Mouse (Mus musculus) stomach, embryonic 15.5 days (tissue): ENCODE measurements at regions not wholly inside any gene's neighbourhood (a gene's known extent, or its start where the extent isn't known, plus 50 kb on each side); places are given as distances from the start of the nearest gene placed in this dataset.

ENCODE experiments used
- ATAC-seq: fragments of 200-750 bp; cut with Nextera tagmentation; 2 replicates; pipeline ENCODE4 v1.8.0; 2017; ENCODE audit warnings: low read depth, moderate number of reproducible peaks, moderate TSS enrichment; ENCODE audit not compliant: insufficient read depth, low FRiP score
- H3K27ac ChIP-seq: fragments of 300-500 bp; sonication (generic); 2 replicates; pipeline ENCODE4 v1.5.1; 2015; ENCODE audit warnings: mild to moderate bottlenecking, inconsistent platforms
- H3K27me3 ChIP-seq: fragments of 300-500 bp; sonication (generic); replicated peaks from 2 replicates; pipeline ENCODE4 v1.6.1; 2015; ENCODE audit warnings: inconsistent platforms
- H3K36me3 ChIP-seq: fragments of 300-500 bp; sonication (generic); 2 replicates; pipeline ENCODE4 v1.6.1; 2015; ENCODE audit warnings: inconsistent platforms
- H3K4me1 ChIP-seq: fragments of 300-500 bp; sonication (generic); 2 replicates; pipeline ENCODE4 v1.6.1; 2015; ENCODE audit warnings: inconsistent platforms
- H3K4me2 ChIP-seq: fragments of 300-500 bp; sonication (generic); 2 replicates; pipeline ENCODE4 v1.6.1; 2015; ENCODE audit warnings: mild to moderate bottlenecking, inconsistent platforms
- H3K4me3 ChIP-seq: fragments of 300-500 bp; sonication (generic); replicated peaks from 2 replicates; pipeline ENCODE4 v1.5.1; 2015; ENCODE audit warnings: inconsistent platforms
- H3K9ac ChIP-seq: fragments of 300-500 bp; sonication (generic); 2 replicates; pipeline ENCODE4 v1.6.1; 2015; ENCODE audit warnings: inconsistent platforms
- H3K9me3 ChIP-seq: fragments of 300-500 bp; sonication (generic); 2 replicates; pipeline ENCODE4 v1.6.1; 2016; ENCODE audit warnings: inconsistent platforms
- WGBS: fragments of 180-500 bp; shearing (Covaris S2); methylation state at CpG from one replicate; pipeline ENCODE4 v1.1.7; 2015; 5-methylcytosine and 5-hydroxymethylcytosine counted together

DNA sequence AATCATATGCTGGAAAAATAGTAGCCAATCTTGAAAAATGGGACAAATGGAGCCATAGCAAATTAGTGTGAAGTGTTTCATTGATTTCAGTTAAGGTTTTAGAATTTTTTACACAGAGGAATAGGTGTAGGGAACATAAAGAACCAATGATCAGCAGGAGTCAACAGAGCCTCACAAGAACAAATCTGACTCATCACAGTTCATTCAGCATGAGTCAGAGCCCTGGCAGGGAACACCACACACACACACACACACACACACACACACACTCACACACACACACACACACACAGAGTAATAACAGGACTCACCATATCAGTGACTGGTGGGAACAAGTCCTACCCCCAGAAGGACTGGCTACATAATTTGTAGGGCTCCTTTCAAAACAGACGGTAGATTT, 259.7 kb upstream of the Erbb4 start:
- Histone ChIP-seq H3K9me3 (no peaks in the 10 kb centered on the region), H3K4me2 (no peak overlapping the region), H3K36me3 (no peaks in the 10 kb centered on the region), H3K9ac (no peak overlapping the region), H3K27ac (no peak overlapping the region), H3K4me3 (no peak overlapping the region), H3K27me3 (no peaks in the 10 kb centered on the region), H3K4me1 (no peaks in the 10 kb centered on the region)
- 71% methylated on average over 1 of the region's 1 CpGs for whole genome bisulfite sequencing
- ATAC-seq = no peak

DNA sequence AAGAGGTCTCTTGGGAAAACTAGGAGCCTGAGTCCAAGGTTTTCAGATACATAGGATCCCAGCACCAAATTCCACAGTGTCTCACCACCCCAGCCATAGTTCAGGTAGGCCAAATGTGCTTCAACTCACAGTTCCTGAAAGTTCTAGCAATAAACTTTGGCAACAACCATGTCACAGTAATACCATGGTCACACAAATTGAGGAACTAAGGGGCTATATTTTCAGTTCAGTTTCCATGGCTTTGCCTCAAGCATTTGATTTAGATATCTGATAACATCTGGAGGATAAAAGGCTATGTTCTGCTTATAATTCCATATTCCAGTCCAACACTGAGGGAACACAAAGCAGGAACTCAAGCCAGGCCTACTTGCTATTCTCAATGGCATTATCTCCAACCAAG, 256.2 kb upstream of the Erbb4 start:
- no peaks in the 10 kb centered on the region for H3K36me3 ChIP-seq
- H3K9me3 ChIP-seq = no peaks in the 10 kb centered on the region
- no peak overlapping the region for H3K4me2 ChIP-seq
- no peaks in the 10 kb centered on the region for H3K4me1 ChIP-seq
- H3K4me3 ChIP-seq = no peak overlapping the region
- no peaks in the 10 kb centered on the region for H3K27me3 ChIP-seq
- ATAC-seq = no peak
- H3K27ac ChIP-seq = no peak overlapping the region
- H3K9ac ChIP-seq = no peak overlapping the region

DNA sequence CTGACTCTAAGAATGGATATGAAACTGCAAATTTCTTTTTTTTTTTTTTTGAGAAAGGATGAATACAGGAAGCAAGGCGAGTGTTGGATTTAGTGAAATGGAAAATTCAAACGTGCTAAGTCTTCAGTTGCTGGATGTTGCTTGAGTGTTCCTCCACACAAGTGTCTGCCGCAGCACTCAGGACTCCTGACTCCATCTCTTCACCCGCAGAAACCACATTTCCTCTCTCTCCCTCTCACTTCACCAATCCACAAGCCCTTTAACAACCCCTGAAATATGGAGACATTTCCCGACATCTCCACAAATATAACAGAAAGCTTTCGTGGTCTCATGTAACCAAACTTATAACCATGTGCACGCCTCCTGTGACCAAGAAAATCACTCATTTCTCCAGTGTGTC, 249.7 kb upstream of the Erbb4 start:
- no peaks in the 10 kb centered on the region for H3K27me3 ChIP-seq
- H3K4me3 ChIP-seq = no peak overlapping the region
- H3K4me1 ChIP-seq = no peaks in the 10 kb centered on the region
- 76% methylated on average over 7 of the region's 7 CpGs for WGBS
- H3K27ac ChIP-seq = no peak overlapping the region
- H3K36me3 ChIP-seq = no peaks in the 10 kb centered on the region
- no peak overlapping the region for H3K9ac ChIP-seq
- H3K9me3 ChIP-seq = no peaks in the 10 kb centered on the region
- ATAC-seq = no peak
- no peak overlapping the region for H3K4me2 ChIP-seq

DNA sequence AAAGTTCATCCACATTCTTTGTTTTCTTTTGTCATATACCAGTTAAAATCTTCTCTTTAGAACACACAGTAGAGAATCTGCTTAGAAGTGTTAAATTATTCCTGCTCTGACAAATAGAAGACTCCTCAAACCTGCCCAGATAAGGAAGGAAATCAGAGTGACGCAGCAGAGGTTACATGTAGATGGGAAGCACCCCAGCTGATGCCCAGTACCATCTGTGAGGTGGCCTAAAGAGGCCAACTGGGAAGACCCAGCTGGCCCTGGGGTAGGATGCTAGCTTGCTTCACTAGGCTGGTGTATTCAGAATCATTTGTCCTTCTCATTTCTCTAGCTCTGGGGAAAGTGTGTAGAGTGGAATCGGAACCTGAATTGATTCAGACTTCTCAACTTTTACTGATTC, 242.6 kb upstream of the Erbb4 start:
- WGBS = 84% methylated on average over 2 of the region's 2 CpGs
- H3K4me3 ChIP-seq = no peak overlapping the region
- no peak overlapping the region for H3K27ac ChIP-seq
- H3K36me3 ChIP-seq = no peaks in the 10 kb centered on the region
- H3K9ac ChIP-seq = no peak overlapping the region
- no peak overlapping the region for H3K4me2 ChIP-seq
- H3K27me3 ChIP-seq = no peaks in the 10 kb centered on the region
- no peaks in the 10 kb centered on the region for H3K4me1 ChIP-seq
- H3K9me3 ChIP-seq = no peaks in the 10 kb centered on the region
- no peak for ATAC-seq

DNA sequence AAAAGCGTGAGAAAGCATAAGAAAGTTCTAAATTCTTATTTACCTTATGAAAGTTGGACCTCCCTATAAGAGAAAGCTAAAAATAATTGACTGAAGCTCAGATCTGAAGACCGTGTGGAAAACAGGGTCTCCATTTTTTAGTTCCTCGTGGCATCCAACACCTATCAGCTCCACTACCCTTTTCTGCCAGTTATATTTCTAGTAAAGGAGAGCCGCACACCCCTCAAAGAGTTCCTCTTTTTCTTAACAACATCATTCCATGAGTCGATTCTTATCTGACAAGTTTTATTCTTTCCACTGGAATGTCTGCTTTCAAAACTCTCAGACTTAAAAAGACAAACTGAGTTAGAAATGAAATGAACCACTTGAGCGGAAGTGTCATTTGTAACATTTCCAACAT, 242.0 kb upstream of the Erbb4 start:
- no peak overlapping the region for H3K27ac ChIP-seq
- H3K9ac ChIP-seq = no peak overlapping the region
- H3K9me3 ChIP-seq = no peaks in the 10 kb centered on the region
- H3K27me3 ChIP-seq = no peaks in the 10 kb centered on the region
- no peaks in the 10 kb centered on the region for H3K36me3 ChIP-seq
- no peaks in the 10 kb centered on the region for H3K4me1 ChIP-seq
- no peak overlapping the region for H3K4me3 ChIP-seq
- no peak overlapping the region for H3K4me2 ChIP-seq
- 81% methylated on average over 6 of the region's 6 CpGs for WGBS
- no peak for ATAC-seq

DNA sequence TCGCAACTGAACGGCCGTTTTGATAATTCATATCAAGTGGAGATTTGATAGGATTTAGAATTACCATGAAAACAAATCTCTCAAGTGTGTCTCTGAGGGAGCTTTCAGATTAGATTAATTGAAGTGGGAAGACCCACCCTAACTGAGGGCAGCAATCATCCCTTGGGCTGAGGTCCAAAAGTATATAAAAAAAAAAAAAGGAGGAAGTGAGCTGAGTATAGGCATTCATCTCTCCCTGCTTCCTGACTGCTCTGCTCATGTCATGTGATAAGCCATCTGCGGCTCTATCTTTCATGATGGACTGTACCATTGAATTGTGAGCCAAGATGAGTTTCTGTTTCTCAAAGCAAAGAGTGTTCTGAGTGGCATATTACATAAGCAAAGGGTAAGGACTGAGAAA, 234.2 kb upstream of the Erbb4 start:
- ATAC-seq = no peak
- WGBS = 74% methylated on average over 4 of the region's 4 CpGs
- H3K4me1 ChIP-seq = no peaks in the 10 kb centered on the region
- no peaks in the 10 kb centered on the region for H3K36me3 ChIP-seq
- H3K27ac ChIP-seq = no peak overlapping the region
- no peak overlapping the region for H3K4me2 ChIP-seq
- no peak overlapping the region for H3K4me3 ChIP-seq
- no peaks in the 10 kb centered on the region for H3K9me3 ChIP-seq
- no peak overlapping the region for H3K9ac ChIP-seq
- H3K27me3 ChIP-seq = no peaks in the 10 kb centered on the region

DNA sequence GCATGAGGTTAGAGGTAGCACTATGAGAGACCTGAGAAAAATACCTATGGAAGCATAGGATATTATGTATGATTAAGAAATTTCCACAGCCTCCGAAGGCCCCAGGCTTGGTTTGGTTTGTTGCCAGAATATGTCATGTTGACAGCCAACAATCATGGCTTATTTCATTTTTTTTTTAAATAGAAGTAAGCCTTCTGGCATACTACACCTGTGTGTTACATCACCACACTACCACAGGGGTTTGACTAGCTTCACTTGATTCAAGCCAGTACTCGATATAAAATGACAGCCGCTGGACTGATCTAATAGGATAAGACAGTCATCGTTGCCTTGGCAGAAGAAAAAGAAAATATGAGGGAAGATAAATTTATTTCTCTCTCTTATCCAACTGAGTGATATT, 232.6 kb upstream of the Erbb4 start:
- Histone ChIP-seq H3K4me3 (no peak overlapping the region), H3K9me3 (no peaks in the 10 kb centered on the region), H3K27ac (no peak overlapping the region), H3K4me2 (no peak overlapping the region), H3K36me3 (no peaks in the 10 kb centered on the region), H3K27me3 (no peaks in the 10 kb centered on the region), H3K9ac (no peak overlapping the region), H3K4me1 (no peaks in the 10 kb centered on the region)
- 89% methylated on average over 4 of the region's 4 CpGs for WGBS
- ATAC-seq = no peak

DNA sequence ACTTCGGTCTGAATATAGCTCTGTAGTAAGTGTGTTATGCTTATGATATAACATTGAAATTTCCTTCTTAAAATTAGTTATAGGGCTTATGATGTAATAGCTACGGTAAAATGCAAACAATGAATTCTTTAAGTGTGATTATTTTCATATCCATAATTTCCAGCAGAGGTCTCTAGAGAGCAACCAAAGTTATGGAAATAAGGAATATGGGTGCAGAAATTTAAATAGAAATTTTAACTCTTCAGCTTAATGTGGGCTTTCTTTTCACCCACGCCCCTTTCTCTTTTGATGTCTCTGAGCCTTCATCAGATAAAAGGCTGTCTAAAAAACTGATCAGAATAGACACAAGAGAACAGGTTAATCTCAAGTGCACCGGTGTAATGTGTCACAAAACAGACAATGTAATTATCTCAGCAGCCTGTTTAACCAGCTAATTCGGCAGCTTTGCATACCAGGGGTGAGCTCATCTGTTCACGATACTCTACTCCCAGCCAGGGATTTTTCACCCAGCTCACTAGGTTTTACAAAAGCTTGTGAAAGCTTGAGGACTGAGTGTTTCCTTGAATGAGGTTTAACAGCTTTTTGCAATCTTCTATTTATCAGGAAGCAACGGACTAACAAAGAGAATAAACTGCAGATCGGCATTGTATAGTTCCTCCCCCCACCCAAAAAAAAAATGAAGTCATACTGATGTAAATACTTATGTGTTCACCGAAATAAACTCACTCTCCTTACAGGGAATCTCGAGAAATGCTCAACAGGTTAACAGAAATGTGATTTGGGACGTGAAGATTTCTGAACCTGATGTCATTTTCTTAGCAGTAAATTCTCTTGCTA, 223.8 kb upstream of the Erbb4 start:
- Histone ChIP-seq H3K4me1 (no peaks in the 10 kb centered on the region), H3K27me3 (no peaks in the 10 kb centered on the region), H3K4me3 (no peak overlapping the region), H3K9ac (no peak overlapping the region), H3K27ac (0 out of 2 replicates have a peak overlapping the region, but pooled peaks have one; percentile 16), H3K9me3 (no peaks in the 10 kb centered on the region), H3K36me3 (no peaks in the 10 kb centered on the region), H3K4me2 (peak overlapping the region; percentile 6; the same call in 1 of the 2 replicates)
- no peak for ATAC-seq
- WGBS = 33% methylated on average over 11 of the region's 11 CpGs

DNA sequence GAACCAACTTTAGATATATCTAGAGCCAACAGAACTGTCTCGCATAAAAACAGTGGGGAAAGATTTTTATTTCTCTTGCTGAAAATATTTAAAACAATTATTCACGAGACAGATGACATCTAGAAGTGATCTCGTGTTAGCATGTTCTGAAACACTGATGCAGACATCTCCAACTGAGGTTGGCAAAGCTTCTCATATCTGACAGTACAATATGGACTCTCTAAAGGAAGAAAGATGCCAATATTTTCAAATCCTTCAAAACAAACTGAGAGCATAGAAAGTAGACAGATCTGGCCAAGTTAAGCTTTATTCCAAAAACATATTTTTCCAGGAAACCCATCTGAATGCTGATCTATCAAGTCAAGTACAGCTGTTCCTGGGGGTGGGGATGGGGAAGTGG, 221.5 kb upstream of the Erbb4 start:
- no peaks in the 10 kb centered on the region for H3K27me3 ChIP-seq
- H3K4me1 ChIP-seq = no peaks in the 10 kb centered on the region
- no peak overlapping the region for H3K4me2 ChIP-seq
- no peaks in the 10 kb centered on the region for H3K36me3 ChIP-seq
- no peak overlapping the region for H3K27ac ChIP-seq
- 63% methylated on average over 3 of the region's 3 CpGs for WGBS
- no peak for ATAC-seq
- no peak overlapping the region for H3K4me3 ChIP-seq
- H3K9ac ChIP-seq = no peak overlapping the region
- H3K9me3 ChIP-seq = no peaks in the 10 kb centered on the region

DNA sequence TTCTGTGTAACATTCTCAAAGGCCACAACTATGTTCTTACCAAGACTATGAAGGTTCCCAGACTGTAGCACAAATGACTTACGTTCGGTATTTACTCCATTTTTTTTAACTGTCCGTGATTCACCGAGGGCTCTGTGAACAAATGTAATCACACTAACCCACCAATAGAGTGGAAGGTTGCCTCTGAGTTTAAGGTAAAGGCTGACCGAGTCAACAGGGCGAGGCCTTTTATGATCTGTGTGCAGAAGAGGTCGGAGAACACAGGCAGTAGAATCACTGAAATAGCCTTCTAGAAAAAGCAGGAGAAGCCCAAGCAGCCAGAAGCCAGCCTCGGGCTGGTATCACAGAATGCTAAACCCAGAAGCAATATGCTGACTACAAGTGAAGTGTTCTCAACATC, 218.9 kb upstream of the Erbb4 start:
- Histone ChIP-seq H3K4me1 (no peaks in the 10 kb centered on the region), H3K4me3 (no peak overlapping the region), H3K4me2 (no peak overlapping the region), H3K27ac (no peak overlapping the region), H3K36me3 (no peaks in the 10 kb centered on the region), H3K9me3 (no peaks in the 10 kb centered on the region), H3K9ac (no peak overlapping the region), H3K27me3 (no peaks in the 10 kb centered on the region)
- ATAC-seq = no peak
- WGBS = 74% methylated on average over 8 of the region's 8 CpGs

DNA sequence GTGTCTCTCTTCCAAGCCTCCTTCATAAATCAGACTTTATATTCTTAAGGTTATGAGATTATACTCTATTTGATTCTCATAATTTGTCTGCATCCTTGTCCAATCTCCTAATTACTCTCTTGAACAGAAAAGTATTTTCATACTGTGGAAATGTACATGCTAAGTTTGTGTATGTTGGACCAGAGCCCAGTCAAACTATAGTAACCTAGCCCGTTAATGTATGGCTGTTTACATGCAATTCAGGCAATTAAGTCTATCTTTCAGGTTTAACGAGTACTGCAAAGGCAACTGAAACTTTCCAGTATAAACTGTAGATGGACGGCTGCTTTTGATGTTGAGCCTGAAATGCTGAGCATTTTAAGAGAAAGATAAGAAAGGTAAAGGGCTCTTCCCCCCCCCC, 211.7 kb upstream of the Erbb4 start:
- H3K4me1 ChIP-seq = no peaks in the 10 kb centered on the region
- H3K27me3 ChIP-seq = no peaks in the 10 kb centered on the region
- H3K27ac ChIP-seq = no peak overlapping the region
- H3K9me3 ChIP-seq = no peaks in the 10 kb centered on the region
- H3K4me2 ChIP-seq = no peak overlapping the region
- no peaks in the 10 kb centered on the region for H3K36me3 ChIP-seq
- no peak overlapping the region for H3K4me3 ChIP-seq
- no peak overlapping the region for H3K9ac ChIP-seq
- no peak for ATAC-seq
- WGBS = 23% methylated on average over 3 of the region's 3 CpGs

DNA sequence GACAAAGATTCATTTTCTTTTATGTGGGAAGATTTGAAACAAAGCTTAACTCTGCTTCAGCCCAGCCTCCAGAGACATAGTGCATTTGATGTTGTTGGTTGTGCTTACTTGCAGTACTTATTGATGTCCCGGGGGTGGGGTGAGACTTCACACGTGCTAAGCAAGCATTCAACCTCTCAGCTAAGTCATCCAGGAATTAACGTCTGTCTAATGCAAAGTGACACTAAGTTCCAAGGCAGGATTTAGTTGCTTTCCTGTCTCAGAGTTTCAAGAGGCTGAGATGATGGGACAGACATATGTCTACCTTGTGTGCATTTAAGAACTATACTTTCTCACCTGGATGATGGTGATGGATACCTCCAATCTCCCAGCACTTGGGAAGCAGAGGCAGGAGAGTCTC, 189.0 kb upstream of the Erbb4 start:
- Histone ChIP-seq H3K4me3 (no peak overlapping the region), H3K36me3 (no peaks in the 10 kb centered on the region), H3K9me3 (no peaks in the 10 kb centered on the region), H3K27me3 (no peaks in the 10 kb centered on the region), H3K9ac (no peak overlapping the region), H3K27ac (no peak overlapping the region), H3K4me1 (no peaks in the 10 kb centered on the region), H3K4me2 (no peak overlapping the region)
- WGBS = 68% methylated on average over 3 of the region's 3 CpGs
- ATAC-seq = no peak

DNA sequence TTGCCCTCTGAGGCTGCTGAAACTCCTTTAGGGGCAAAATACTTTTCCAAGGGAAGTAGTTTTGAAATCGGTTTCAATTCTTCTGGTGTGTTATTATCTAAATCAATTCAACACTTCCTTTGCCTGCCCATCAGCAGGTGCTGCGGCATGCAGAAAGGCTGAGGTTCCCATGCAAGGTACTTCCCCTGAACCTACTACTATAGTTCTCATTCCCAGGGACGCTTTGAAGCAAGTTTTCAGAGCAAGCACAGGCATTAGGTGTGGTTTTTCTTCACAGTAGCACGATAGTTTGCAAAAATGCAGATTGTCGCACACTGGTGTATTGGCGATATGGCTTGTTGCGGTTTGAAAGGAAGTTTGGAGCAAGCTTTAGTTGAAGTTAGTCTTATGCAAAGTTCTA, 183.5 kb upstream of the Erbb4 start:
- Histone ChIP-seq H3K4me2 (no peak overlapping the region), H3K36me3 (no peaks in the 10 kb centered on the region), H3K9me3 (no peaks in the 10 kb centered on the region), H3K9ac (no peak overlapping the region), H3K4me3 (no peak overlapping the region), H3K27me3 (no peaks in the 10 kb centered on the region), H3K4me1 (no peaks in the 10 kb centered on the region), H3K27ac (no peak overlapping the region)
- no peak for ATAC-seq
- 76% methylated on average over 7 of the region's 7 CpGs for WGBS
